ENCODE assay signal across 16 mouse cellular contexts in genomic region chr12:110122976-110123375, GRCm38 (mm10).
DNase-seq lines count a peak whose midpoint lies in the region; ATAC-seq and TF ChIP-seq lines count a peak whose summit lies in the region.
"Had no signal": no experiment of that assay in that cellular context is flagged by ENCODE, and none has a peak within 500 bp of the region (broad histone marks: within the 10 kb centered on the region; RNA-seq: fewer than 3 reads in every experiment).

No protein-coding gene starts in this region.

- no peaks in the 10 kb centered on the region for H3K27me3 ChIP-seq in thymus, adult 2 months (ENCODE audit: control insufficient read depth, insufficient read depth, low read length)
- H3K27me3 ChIP-seq in midbrain, embryonic 11.5 days (ENCODE audit: control insufficient read depth, insufficient read depth, low read length) = no peaks in the 10 kb centered on the region
- H3K27me3 ChIP-seq: liver, embryonic 13.5 days; neural tube, embryonic 15.5 days had no signal

- no peaks in the 10 kb centered on the region for H3K9me3 ChIP-seq in midbrain, embryonic 11.5 days (ENCODE audit: control insufficient read depth, low read length)
- H3K9me3 ChIP-seq: forebrain, embryonic 10.5 days; limb, embryonic 10.5 days; liver, embryonic 13.5 days; neural tube, embryonic 15.5 days had no signal

- TF ChIP-seq CTCF in thymus, adult 2 months (IDR thresholded peaks at IDR 0.05; ENCODE audit: borderline replicate concordance, control insufficient read depth, extremely low read depth, insufficient read depth, low read length, poor library complexity) = no peak

- H3K4me3 ChIP-seq in thymus, adult 2 months (ENCODE audit: control insufficient read depth, insufficient read depth, low read length) = no peak overlapping the region
- no peak overlapping the region for H3K4me3 ChIP-seq in midbrain, embryonic 11.5 days (ENCODE audit: low read depth, low read length)
- H3K4me3 ChIP-seq: forebrain, embryonic 10.5 days; limb, embryonic 10.5 days; liver, embryonic 13.5 days; neural tube, embryonic 15.5 days had no signal

- TF ChIP-seq POLR2A in thymus, adult 2 months (IDR thresholded peaks at IDR 0.05; ENCODE audit: control insufficient read depth, extremely low read depth, insufficient read depth, low read length, poor library complexity) = no peak

- WGBS in thymus, adult 2 months = 85% methylated on average over 4 of the region's 4 CpGs
- 77% methylated on average over 4 of the region's 4 CpGs for WGBS in midbrain, embryonic 11.5 days

- DNase-seq in gastrocnemius, adult 18-20 months (ENCODE audit: low spot score) = peak; percentile 32
- DNase-seq in gastrocnemius, adult 8-10 months (ENCODE audit: low spot score in 2 of 2) = no peak
- peak; percentile 15 for DNase-seq in adipocyte (ENCODE audit: low spot score)
- DNase-seq in kidney, postnatal 14 days = peak; percentile 38
- peak; percentile 27 for DNase-seq in lung, postnatal 14 days
- no peak for DNase-seq in Muller cell, postnatal 12 days (ENCODE audit: inconsistent ontology term)
- DNase-seq in thymus, adult 2 months = no peak
- no peak for DNase-seq in midbrain, embryonic 11.5 days (ENCODE audit: low spot score, missing footprints)
- DNase-seq: adrenal gland, postnatal 14 days; cerebellum, postnatal 25 days; heart, postnatal 36 days; liver, embryonic 13.5 days; right cerebral cortex, adult 18-20 months had no signal

- H3K4me2 ChIP-seq in midbrain, embryonic 11.5 days = no peak overlapping the region
- H3K4me2 ChIP-seq: liver, embryonic 13.5 days; neural tube, embryonic 15.5 days had no signal

- no peak for ATAC-seq in midbrain, embryonic 11.5 days (ENCODE audit: low FRiP score)

- H3K4me1 ChIP-seq in thymus, adult 2 months (replicated peaks; ENCODE audit: control insufficient read depth, insufficient read depth, low read length) = no peaks in the 10 kb centered on the region
- no peaks in the 10 kb centered on the region for H3K4me1 ChIP-seq in midbrain, embryonic 11.5 days (ENCODE audit: control insufficient read depth, insufficient read depth, low read length)
- H3K4me1 ChIP-seq: limb, embryonic 10.5 days; liver, embryonic 13.5 days had no signal

- no peak overlapping the region for H3K27ac ChIP-seq in thymus, adult 2 months (ENCODE audit: control insufficient read depth, insufficient read depth, low read length)
- H3K27ac ChIP-seq in midbrain, embryonic 11.5 days (ENCODE audit: low read depth, low read length) = no peak overlapping the region
- H3K27ac ChIP-seq: forebrain, embryonic 10.5 days; limb, embryonic 10.5 days; liver, embryonic 13.5 days; neural tube, embryonic 15.5 days had no signal

- H3K9ac ChIP-seq in midbrain, embryonic 11.5 days (ENCODE audit: low read length) = no peak overlapping the region
- H3K9ac ChIP-seq: liver, embryonic 13.5 days; neural tube, embryonic 15.5 days had no signal

- H3K36me3 ChIP-seq in thymus, adult 2 months (ENCODE audit: control insufficient read depth, insufficient read depth, low read length) = no peaks in the 10 kb centered on the region
- no peaks in the 10 kb centered on the region for H3K36me3 ChIP-seq in midbrain, embryonic 11.5 days (ENCODE audit: control insufficient read depth, insufficient read depth, low read length)
- H3K36me3 ChIP-seq: forebrain, embryonic 10.5 days; limb, embryonic 10.5 days; liver, embryonic 13.5 days; neural tube, embryonic 15.5 days had no signal

Comparison
In these comparisons a context has a peak if more than half of its experiments do, and no peak if none do; other contexts are left out.
1. DNase-seq: peak in gastrocnemius, adult 18-20 months (single experiment), adipocyte (single experiment), kidney, postnatal 14 days (single experiment) and lung, postnatal 14 days (single experiment); none in gastrocnemius, adult 8-10 months (0 of 2), Muller cell, postnatal 12 days (single experiment), thymus, adult 2 months (single experiment) and midbrain, embryonic 11.5 days (single experiment).